Mouse (Mus musculus) heart, embryonic 14.5 days (tissue): ENCODE results near the gene Foxk2. TPM values are rescaled to one million over a fixed set of nuclear protein-coding genes. Genes with fewer than 3 reads are reported as not detected.
"Not testable (repeated sequence)": the region's sequence is repeated elsewhere in the genome, so short reads cannot be mapped to it uniquely, and the experiment has no call there.

Source experiments
- ATAC-seq: fragments of 200-750 bp; cut with Nextera tagmentation; 2 replicates; pipeline ENCODE4 v1.8.0; 2017; ENCODE audit warnings: low read depth, moderate TSS enrichment; ENCODE audit not compliant: insufficient number of reproducible peaks, insufficient read depth, low FRiP score
- H3K27ac ChIP-seq, 2 experiments: fragments of 200-500 bp in 1 of 2; fragments of 300-500 bp in 1 of 2; sonication (generic) in 1 of 2; replicated peaks in 1 of 2; 2 replicates each; pipeline ENCODE4 v1.5.1; 2012 to 2014; ENCODE audit warnings: low read depth in 2 of 2, low read length in 2 of 2, control low read depth in 1 of 2, mild to moderate bottlenecking in 1 of 2, mixed read lengths in 1 of 2; ENCODE audit not compliant: control insufficient read depth in 1 of 2, insufficient read depth in 1 of 2
- H3K27me3 ChIP-seq: fragments of 300-500 bp; sonication (generic); 2 replicates; pipeline ENCODE4 v1.6.1; 2014; ENCODE audit warnings: mild to moderate bottlenecking, low read length, control low read depth; ENCODE audit not compliant: control insufficient read depth, insufficient read depth
- H3K36me3 ChIP-seq: fragments of 300-500 bp; sonication (generic); 2 replicates; pipeline ENCODE4 v1.6.1; 2014; ENCODE audit warnings: mild to moderate bottlenecking, control low read depth, low read length, mixed read lengths; ENCODE audit not compliant: control insufficient read depth, insufficient read depth
- H3K4me1 ChIP-seq, 2 experiments: fragments of 200-500 bp in 1 of 2; fragments of 300-500 bp in 1 of 2; sonication (generic) in 1 of 2; 2 replicates each; pipeline ENCODE4 v1.6.1; 2012 to 2014; ENCODE audit warnings: low read length in 2 of 2, control low read depth in 1 of 2, mixed read lengths in 1 of 2; ENCODE audit not compliant: control insufficient read depth in 2 of 2, insufficient read depth in 2 of 2
- H3K4me2 ChIP-seq: fragments of 300-500 bp; sonication (generic); 2 replicates; pipeline ENCODE4 v1.6.1; 2014; ENCODE audit warnings: mild to moderate bottlenecking, low read length
- H3K4me3 ChIP-seq, 2 experiments: fragments of 200-500 bp in 1 of 2; fragments of 300-500 bp in 1 of 2; sonication (generic) in 1 of 2; 2 replicates each; pipeline ENCODE4 v1.5.1; 2012 to 2014; ENCODE audit warnings: low read length in 2 of 2, mild to moderate bottlenecking in 2 of 2, control low read depth in 1 of 2, low read depth in 1 of 2, moderate library complexity in 1 of 2; ENCODE audit not compliant: control insufficient read depth in 1 of 2, insufficient read depth in 1 of 2
- H3K9ac ChIP-seq: fragments of 300-500 bp; sonication (generic); 2 replicates; pipeline ENCODE4 v1.6.1; 2014; ENCODE audit warnings: mild to moderate bottlenecking, low read length
- H3K9me3 ChIP-seq: fragments of 300-500 bp; sonication (generic); 2 replicates; pipeline ENCODE4 v1.6.1; 2016; ENCODE audit warnings: low read length, control low read depth; ENCODE audit not compliant: control insufficient read depth
- WGBS: fragments of 180-500 bp; shearing (Covaris S2); extraction: QIAGEN DNeasy Blood & Tissue Kit; methylation state at CpG from one replicate; pipeline ENCODE4 v1.1.7; 2014; 5-methylcytosine and 5-hydroxymethylcytosine counted together
- polyA plus RNA-seq: library from polyadenylated mRNA; unstranded; fragments of >200 nt; fragmentation: Nextera tagmentation; extraction: Ambion mirVana; gene quantifications from 2 replicates; pipeline ENCODE4 v1.2.1, GENCODE M21; 2014

The Foxk2 gene
- polyA plus RNA-seq, 1 experiment from 2014 or later = 9.2 TPM

GRCm38 (mm10) chr11:121328206-121328605 is 68.4 kb downstream of the Foxk2 start:
- no peak overlapping the region for H3K9ac ChIP-seq
- WGBS = 92% methylated on average over 9 of the region's 9 CpGs
- H3K36me3 ChIP-seq = peaks cover 67% of the 10 kb centered on the region
- no peak overlapping the region for H3K27ac ChIP-seq
- ATAC-seq = no peak
- no peaks in the 10 kb centered on the region for H3K9me3 ChIP-seq
- no peaks in the 10 kb centered on the region for H3K27me3 ChIP-seq
- no peaks in the 10 kb centered on the region for H3K4me1 ChIP-seq
- H3K4me3 ChIP-seq = no peak overlapping the region
- H3K4me2 ChIP-seq = no peak overlapping the region

- no peak overlapping the region for H3K4me3 ChIP-seq
- H3K36me3 ChIP-seq = peaks cover 72% of the 10 kb centered on the region
- ATAC-seq = no peak
- no peak overlapping the region for H3K9ac ChIP-seq
- no peaks in the 10 kb centered on the region for H3K27me3 ChIP-seq
- no peaks in the 10 kb centered on the region for H3K4me1 ChIP-seq
- no peak overlapping the region for H3K27ac ChIP-seq
- H3K9me3 ChIP-seq = no peaks in the 10 kb centered on the region
- H3K4me2 ChIP-seq = no peak overlapping the region
These were observed 68.8 kb downstream of the Foxk2 start for GRCm38 (mm10) chr11:121328619-121329018.

- ATAC-seq = no peak
- Histone ChIP-seq H3K36me3 (peaks cover 93% of the 10 kb centered on the region), H3K4me3 (no peak overlapping the region), H3K4me2 (no peak overlapping the region), H3K9me3 (no peaks in the 10 kb centered on the region), H3K27ac (no peak overlapping the region), H3K4me1 (no peaks in the 10 kb centered on the region), H3K27me3 (no peaks in the 10 kb centered on the region), H3K9ac (no peak overlapping the region)
- 84% methylated on average over 3 of the region's 3 CpGs for WGBS
These were observed 71.9 kb downstream of the Foxk2 start for GRCm38 (mm10) chr11:121331641-121332040.

- 93% methylated on average over 1 of the region's 1 CpGs for WGBS
- H3K27me3 ChIP-seq = no peaks in the 10 kb centered on the region
- H3K27ac ChIP-seq = no peak overlapping the region
- no peak overlapping the region for H3K4me2 ChIP-seq
- H3K9ac ChIP-seq = no peak overlapping the region
- no peak overlapping the region for H3K4me3 ChIP-seq
- H3K4me1 ChIP-seq = no peaks in the 10 kb centered on the region
- no peaks in the 10 kb centered on the region for H3K9me3 ChIP-seq
- H3K36me3 ChIP-seq = peaks cover 56% of the 10 kb centered on the region
- ATAC-seq = no peak
These were observed 79.9 kb downstream of the Foxk2 start for GRCm38 (mm10) chr11:121339647-121340046.

GRCm38 (mm10) chr11:121340287-121340686 is 80.5 kb downstream of the Foxk2 start:
- ATAC-seq = no peak
- Histone ChIP-seq H3K27me3 (no peaks in the 10 kb centered on the region), H3K4me3 (no peak overlapping the region), H3K4me2 (no peak overlapping the region), H3K4me1 (no peaks in the 10 kb centered on the region), H3K9me3 (no peaks in the 10 kb centered on the region), H3K27ac (no peak overlapping the region), H3K36me3 (peaks cover 54% of the 10 kb centered on the region), H3K9ac (no peak overlapping the region)
- 67% methylated on average over 1 of the region's 1 CpGs for WGBS

- not testable (repeated sequence) for ATAC-seq, H3K9me3 ChIP-seq, H3K27ac ChIP-seq, H3K4me3 ChIP-seq, H3K4me2 ChIP-seq, H3K4me1 ChIP-seq, H3K27me3 ChIP-seq, H3K9ac ChIP-seq
- H3K36me3 ChIP-seq = peaks cover 44% of the 10 kb centered on the region
- WGBS = no CpG with 5 or more reads among the region's 1 CpGs
These were observed 82.6 kb downstream of the Foxk2 start for GRCm38 (mm10) chr11:121342423-121342822.

- WGBS = 61% methylated on average over 2 of the region's 2 CpGs
- peaks cover 26% of the 10 kb centered on the region for H3K36me3 ChIP-seq
- no peak for ATAC-seq
- no peaks in the 10 kb centered on the region for H3K9me3 ChIP-seq
- H3K27me3 ChIP-seq = no peaks in the 10 kb centered on the region
- H3K4me1 ChIP-seq = no peaks in the 10 kb centered on the region
- no peak overlapping the region for H3K9ac ChIP-seq
- H3K27ac ChIP-seq = no peak overlapping the region
- no peak overlapping the region for H3K4me3 ChIP-seq
- no peak overlapping the region for H3K4me2 ChIP-seq
These were observed 87.2 kb downstream of the Foxk2 start for GRCm38 (mm10) chr11:121347036-121347435.

- peaks cover 27% of the 10 kb centered on the region for H3K36me3 ChIP-seq
- H3K4me1 ChIP-seq = peaks cover 0 to 8% of the 10 kb centered on the region in 2 experiments; a peak in 2 of 4 replicates
- H3K27ac ChIP-seq = no peak overlapping the region
- H3K9ac ChIP-seq = no peak overlapping the region
- no peak overlapping the region for H3K4me2 ChIP-seq
- no peaks in the 10 kb centered on the region for H3K9me3 ChIP-seq
- no peak for ATAC-seq
- WGBS = 89% methylated on average over 2 of the region's 2 CpGs
- no peaks in the 10 kb centered on the region for H3K27me3 ChIP-seq
- no peak overlapping the region for H3K4me3 ChIP-seq
These were observed 88.4 kb downstream of the Foxk2 start for GRCm38 (mm10) chr11:121348166-121348565.
